Mouse (Mus musculus) bone marrow, adult 2 months (tissue): ENCODE measurements around the gene Hoxa7. TPM values are rescaled to one million over a fixed set of nuclear protein-coding genes. Genes with fewer than 3 reads are reported as not detected.

Source experiments
- H3K27ac ChIP-seq: fragments of 200-500 bp; 2 replicates; pipeline ENCODE4 v1.5.1; 2012; ENCODE audit warnings: low read depth, mild to moderate bottlenecking, control low read depth, inconsistent platforms, low read length; ENCODE audit not compliant: control insufficient read depth, poor library complexity, insufficient read depth
- H3K4me1 ChIP-seq: fragments of 200-500 bp; 2 replicates; pipeline ENCODE4 v1.6.1; 2011; ENCODE audit warnings: low read length; ENCODE audit not compliant: control insufficient read depth, insufficient read depth
- H3K4me3 ChIP-seq: fragments of 200-500 bp; replicated peaks from 2 replicates; pipeline ENCODE3; 2011; ENCODE audit warnings: mild to moderate bottlenecking, low read depth, low read length, control low read depth; ENCODE audit not compliant: control insufficient read depth
- CTCF ChIP-seq: fragments of 200-500 bp; IDR thresholded peaks from 2 replicates; pipeline ENCODE4 v1.5.1; 2011; ENCODE audit warnings: low read length, control low read depth; ENCODE audit not compliant: control insufficient read depth, insufficient read depth
- POLR2A ChIP-seq: fragments of 200-500 bp; IDR thresholded peaks from 2 replicates; pipeline ENCODE4 v1.6.1; 2011; ENCODE audit warnings: low read depth, mild to moderate bottlenecking, control low read depth, low read length, borderline replicate concordance; ENCODE audit not compliant: control insufficient read depth
- WGBS: fragments of 180-500 bp; shearing (Covaris S2); methylation state at CpG from one replicate; pipeline ENCODE4 v1.1.7; 2018; 5-methylcytosine and 5-hydroxymethylcytosine counted together
- polyA plus RNA-seq: library from polyadenylated mRNA; stranded (reverse); fragments of >200 nt; gene quantifications from 2 replicates; pipeline ENCODE4 v1.2.4, GENCODE M21; 2011; ENCODE audit warnings: low replicate concordance; ENCODE audit not compliant: missing spikeins, insufficient read depth, insufficient read length

Hoxa7 gene
- polyA plus RNA-seq, 1 experiment, result 2.8 TPM

DNA sequence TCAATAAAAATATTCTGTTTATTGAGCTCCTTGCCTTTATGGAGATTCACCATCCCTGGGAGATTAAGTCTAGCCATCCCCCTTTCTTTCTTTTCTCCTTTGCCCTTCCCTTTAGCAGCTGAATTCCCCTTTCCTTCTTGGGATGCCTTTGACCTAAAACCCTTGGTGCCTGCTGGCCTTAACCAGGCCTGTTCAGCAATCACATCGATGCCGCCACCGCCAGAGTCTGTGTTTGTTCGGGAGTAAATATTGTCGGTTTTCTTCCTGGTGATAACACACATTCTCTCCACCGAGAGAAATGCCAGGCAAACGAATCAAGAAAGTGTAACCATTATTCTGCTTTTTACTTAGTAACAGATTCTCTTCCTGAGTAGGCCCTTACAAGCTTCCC is 16.5 kb upstream of the Hoxa7 start:
- no peak overlapping the region for H3K4me3 ChIP-seq
- no peaks in the 10 kb centered on the region for H3K4me1 ChIP-seq
- WGBS, result 56% methylated on average over 7 of the region's 7 CpGs
- no peak overlapping the region for H3K27ac ChIP-seq
- no peak for TF ChIP-seq CTCF
- no peak for TF ChIP-seq POLR2A

DNA sequence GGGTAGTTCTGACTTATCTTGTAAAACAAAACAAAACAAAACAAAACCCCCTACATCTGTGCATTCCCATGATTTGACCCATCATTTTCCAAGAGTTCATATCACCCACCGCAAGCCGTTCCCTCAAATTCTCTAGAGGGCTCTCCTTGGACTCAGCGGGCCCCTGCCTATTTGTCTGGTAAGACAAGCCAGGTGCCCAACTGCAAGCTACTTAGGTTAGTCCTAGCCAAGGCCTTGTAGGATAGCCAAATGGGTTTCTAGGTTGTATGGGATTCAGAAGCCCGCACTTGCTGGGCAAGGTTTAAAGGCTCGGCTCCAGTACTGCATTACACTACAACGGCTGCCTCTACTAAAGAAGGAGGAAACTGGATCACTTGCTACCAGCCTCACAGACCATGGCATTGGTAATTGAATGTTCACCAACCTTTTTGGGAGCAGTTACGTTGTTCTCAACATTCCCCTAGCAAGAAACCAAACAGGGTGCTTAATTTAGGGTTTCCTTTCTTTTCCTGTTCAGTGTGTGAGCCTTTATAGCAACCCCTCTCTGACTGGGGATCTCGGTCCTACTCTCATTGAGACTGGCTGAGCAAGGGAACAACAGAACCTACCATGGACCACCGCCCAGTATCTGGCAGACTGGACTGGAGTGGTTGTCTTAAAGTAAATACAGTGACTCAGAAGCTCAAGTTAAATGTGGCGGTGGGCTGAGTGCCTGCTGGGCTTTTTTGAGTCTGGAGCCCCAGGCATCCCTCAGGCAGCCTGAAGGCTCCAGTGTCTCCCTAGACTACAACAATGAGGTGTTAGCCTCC is 15.9 kb upstream of the Hoxa7 start:
- TF ChIP-seq POLR2A, result no peak
- TF ChIP-seq CTCF, result no peak
- WGBS, result 78% methylated on average over 10 of the region's 10 CpGs
- H3K27ac ChIP-seq, result no peak overlapping the region
- H3K4me3 ChIP-seq, result no peak overlapping the region
- H3K4me1 ChIP-seq, result no peaks in the 10 kb centered on the region

DNA sequence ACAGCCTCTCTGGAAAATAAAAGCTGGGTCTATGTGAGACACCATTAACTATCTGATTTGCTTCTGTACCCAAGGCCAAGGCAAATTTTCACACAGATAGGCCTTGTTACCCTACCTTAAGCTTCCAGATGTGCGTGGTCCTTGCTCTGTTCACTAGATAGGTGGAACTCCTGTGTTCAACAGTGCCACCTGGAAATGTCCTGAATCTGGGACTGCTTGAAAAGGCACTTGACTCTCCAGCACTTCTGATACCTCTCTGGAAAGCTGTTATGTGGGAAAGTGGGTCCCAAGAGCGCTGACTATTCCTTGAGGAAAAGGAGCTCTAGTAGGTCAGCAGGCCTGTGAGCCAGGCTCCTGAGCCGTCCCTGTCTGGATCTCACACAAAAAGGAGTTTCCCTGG is 15.2 kb upstream of the Hoxa7 start:
- WGBS, result 84% methylated on average over 3 of the region's 3 CpGs
- TF ChIP-seq CTCF, result no peak
- Histone ChIP-seq H3K27ac (no peak overlapping the region), H3K4me3 (no peak overlapping the region), H3K4me1 (no peaks in the 10 kb centered on the region)

DNA sequence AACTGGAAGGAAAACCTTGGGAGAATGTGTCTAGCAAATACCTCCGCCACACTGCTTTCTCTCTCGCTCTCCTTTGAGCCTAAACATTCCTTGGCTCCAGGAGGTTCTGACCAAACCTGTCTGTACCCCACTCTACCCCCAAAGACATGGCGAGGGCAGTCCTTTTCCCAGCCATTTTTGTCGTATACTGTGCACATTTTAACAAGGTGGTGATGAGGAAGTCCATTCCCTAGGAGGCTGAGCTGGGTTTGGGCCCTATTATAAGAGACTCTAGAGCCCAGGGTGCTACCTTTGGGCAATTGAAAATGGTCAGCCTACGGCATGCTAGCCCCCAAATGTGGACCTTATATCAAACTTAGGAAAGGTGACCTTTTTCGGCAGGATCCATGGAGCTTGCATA is 14.2 kb upstream of the Hoxa7 start:
- Histone ChIP-seq H3K27ac (no peak overlapping the region), H3K4me3 (no peak overlapping the region), H3K4me1 (no peaks in the 10 kb centered on the region)
- 72% methylated on average over 6 of the region's 6 CpGs for WGBS
- TF ChIP-seq CTCF (no peak), POLR2A (no peak)

DNA sequence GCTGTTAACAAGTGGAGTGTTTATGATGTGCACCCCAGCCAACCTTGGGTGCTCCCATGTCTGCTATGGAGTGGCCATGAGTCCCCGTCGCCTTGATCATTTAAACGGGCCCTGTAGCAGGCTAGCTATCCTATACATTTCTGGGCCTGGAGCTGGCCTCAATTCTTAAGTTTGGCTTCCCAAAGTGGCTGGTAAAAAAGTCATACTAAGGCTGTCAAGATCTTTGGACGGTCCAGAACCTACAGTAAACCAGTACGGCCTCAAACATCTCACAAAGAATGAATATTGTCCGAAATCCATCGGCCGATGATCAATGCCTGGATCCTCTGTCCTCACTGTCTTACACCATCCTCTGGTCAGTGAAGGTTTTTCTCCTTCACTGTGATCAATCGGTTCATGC is 13.6 kb upstream of the Hoxa7 start:
- Histone ChIP-seq H3K4me1 (no peaks in the 10 kb centered on the region), H3K27ac (no peak overlapping the region), H3K4me3 (no peak overlapping the region)
- TF ChIP-seq POLR2A (no peak), CTCF (no peak)
- WGBS, result 80% methylated on average over 9 of the region's 9 CpGs

DNA sequence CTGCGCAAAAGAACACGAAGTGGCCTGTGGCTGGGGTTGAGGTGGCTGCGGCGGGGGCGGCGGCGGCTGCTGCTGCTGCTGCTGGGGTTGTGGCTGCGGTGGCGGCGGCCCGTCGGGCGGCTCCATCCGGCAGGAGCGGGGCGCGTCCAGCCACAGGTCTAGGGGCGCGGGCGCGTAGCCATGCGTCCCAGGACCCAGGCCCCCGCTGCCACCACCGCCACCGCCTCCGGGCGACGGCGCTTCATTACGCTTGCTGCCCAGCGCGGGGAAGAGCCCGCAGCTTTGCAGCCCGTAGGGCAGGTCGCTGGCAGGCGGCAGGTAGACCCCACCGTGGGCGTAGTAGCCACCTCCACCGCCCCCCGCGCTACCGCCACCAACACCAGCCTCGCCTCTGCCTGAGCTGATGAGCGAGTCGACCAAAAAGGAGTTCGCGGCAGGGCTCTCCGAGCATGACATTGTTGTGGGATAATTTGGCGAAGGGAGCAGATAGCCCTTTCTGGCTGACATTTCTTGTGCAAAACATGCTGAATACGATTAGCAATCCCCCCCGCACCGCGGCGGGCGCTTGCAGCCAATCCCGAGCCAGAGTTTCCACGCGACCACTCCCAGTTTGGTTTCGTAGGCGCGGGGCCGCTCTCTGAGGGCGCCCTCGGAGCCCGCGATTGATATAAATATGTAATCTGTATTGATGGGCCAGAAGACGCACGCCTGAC is 12.9 kb upstream of the Hoxa7 start:
- no peak for TF ChIP-seq POLR2A
- no peak for TF ChIP-seq CTCF
- Histone ChIP-seq H3K4me3 (no peak overlapping the region), H3K4me1 (no peaks in the 10 kb centered on the region), H3K27ac (peak overlapping the region; percentile 48; the same call in 1 of the 2 replicates)
- WGBS, result 2% methylated on average over 67 of the region's 68 CpGs

DNA sequence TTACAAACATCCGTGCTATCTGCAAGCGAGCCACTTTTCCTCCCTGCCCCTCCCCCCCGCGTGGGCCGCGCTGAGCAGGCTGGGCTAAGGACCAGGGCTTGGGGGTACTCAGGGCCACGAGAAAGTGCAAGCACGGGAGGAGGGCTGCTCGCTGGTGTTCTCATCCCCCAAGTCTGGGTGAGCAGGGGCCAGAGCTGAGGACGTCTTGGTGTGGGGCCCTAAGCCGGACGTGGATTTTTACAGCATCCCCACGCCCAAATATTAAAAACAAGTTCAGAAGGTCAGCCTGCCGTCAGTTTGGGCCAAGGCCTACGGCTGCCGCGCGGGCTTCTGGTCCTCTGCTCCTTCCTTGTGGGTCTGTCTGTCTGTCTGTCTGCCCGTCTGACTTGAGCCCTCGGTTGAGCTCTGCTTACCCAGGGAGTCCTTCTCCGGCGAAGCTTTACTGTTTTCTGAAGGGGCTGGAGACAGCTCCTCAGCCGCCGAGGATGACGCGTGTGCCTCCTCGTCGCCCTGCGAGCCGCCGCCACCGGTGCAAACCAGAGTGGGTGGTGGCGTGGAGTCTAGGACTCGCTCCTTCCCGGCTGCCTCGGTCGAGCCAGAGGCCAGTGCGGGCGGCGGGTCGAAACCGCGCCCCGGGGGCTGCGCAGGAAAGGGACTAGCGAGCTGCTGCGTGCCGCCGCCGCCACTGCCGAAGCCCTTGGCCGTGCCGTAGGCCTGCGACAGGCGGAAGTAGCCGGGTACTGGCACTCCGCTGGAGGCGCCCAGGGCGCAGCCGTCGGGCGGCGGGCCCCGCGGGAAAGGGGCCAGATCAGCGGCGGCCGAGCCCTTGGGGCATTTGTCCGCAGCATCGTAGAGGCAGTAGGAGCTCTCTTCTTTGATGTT is 12.1 kb upstream of the Hoxa7 start:
- Histone ChIP-seq H3K27ac (peak overlapping the region; percentile 48; the same call in 1 of the 2 replicates), H3K4me3 (peak overlapping the region; percentile 9), H3K4me1 (no peaks in the 10 kb centered on the region)
- 2% methylated on average over 70 of the region's 70 CpGs for WGBS
- no peak for TF ChIP-seq POLR2A
- TF ChIP-seq CTCF, result no peak
